20 mouse cellular contexts compared by ENCODE assay signal in the genomic region with DNA sequence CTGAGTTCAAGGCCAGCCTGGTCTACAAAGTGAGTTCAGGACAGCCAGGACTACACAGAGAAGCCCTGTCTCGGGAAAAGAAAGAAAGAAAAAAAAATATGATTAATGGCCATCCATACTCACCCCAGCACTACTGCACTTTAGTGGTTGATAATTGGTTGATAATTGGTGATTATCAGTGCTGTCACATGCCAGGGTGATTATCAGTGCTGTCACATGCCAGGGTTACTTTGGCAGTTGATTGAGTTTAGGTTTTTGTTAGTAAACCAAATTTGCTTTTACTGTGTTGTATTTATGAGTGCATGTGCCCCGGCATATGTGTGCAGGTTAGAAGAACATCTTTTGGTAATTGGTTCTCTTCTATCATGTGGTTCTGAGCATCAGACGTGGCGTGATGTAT.
"Had no signal": no experiment of that assay in that cellular context is flagged by ENCODE, and none has a peak within 500 bp of the region (broad histone marks: within the 10 kb centered on the region; RNA-seq: fewer than 3 reads in every experiment).

No protein-coding gene starts in this region.

- H3K27me3 ChIP-seq: liver, embryonic 13.5 days; megakaryocyte, embryonic 14.5 days; midbrain, embryonic 12.5 days; neural tube, embryonic 13.5 days had no signal

- H3K4me1 ChIP-seq: midbrain, embryonic 12.5 days had no signal

- H3K27ac ChIP-seq: kidney, postnatal 0 days; layer of hippocampus, adult 2 months; liver, embryonic 13.5 days; macrophage; midbrain, embryonic 12.5 days; neural tube, embryonic 13.5 days had no signal

- H3K9ac ChIP-seq: liver, embryonic 13.5 days; midbrain, embryonic 12.5 days; neural tube, embryonic 13.5 days had no signal

- H3K4me2 ChIP-seq: liver, embryonic 13.5 days; midbrain, embryonic 12.5 days; neural tube, embryonic 13.5 days had no signal

- H3K4me3 ChIP-seq: layer of hippocampus, adult 2 months; liver, embryonic 13.5 days; megakaryocyte, embryonic 14.5 days; midbrain, embryonic 12.5 days; myocyte; neural tube, embryonic 13.5 days had no signal

- ATAC-seq: inflammation-experienced regulatory T-cells, adult 6 months; intestine, embryonic 16.5 days; midbrain, embryonic 16.5 days had no signal

- DNase-seq: kidney, adult 2 months; kidney, postnatal 25 days; layer of hippocampus, adult 9-11 months; liver, embryonic 13.5 days; lung, adult 2 months; lung, postnatal 14 days; retina, postnatal 1 day; thymus, adult 2 months; thymus, postnatal 14 days; thymus, postnatal 4 days had no signal

- H3K9me3 ChIP-seq: liver, embryonic 13.5 days; megakaryocyte, embryonic 14.5 days; midbrain, embryonic 12.5 days; neural tube, embryonic 13.5 days had no signal
